Mouse (Mus musculus) macrophage (primary cell): Measurements from ENCODE around the gene Dlk2. TPM values are rescaled to one million over a fixed set of nuclear protein-coding genes. Genes with fewer than 3 reads are reported as not detected.

ENCODE experiments used
- H3K27ac ChIP-seq: fragments of 350-480 bp; formaldehyde crosslinking; 2 replicates; pipeline ENCODE4 v1.9.0; 2021
- H3K36me3 ChIP-seq: fragments of 350-480 bp; formaldehyde crosslinking; 2 replicates; pipeline ENCODE4 v1.9.0; 2021; ENCODE audit errors: inconsistent target
- H3K4me3 ChIP-seq: fragments of 350-480 bp; formaldehyde crosslinking; 2 replicates; pipeline ENCODE4 v1.9.0; 2021; ENCODE audit errors: inconsistent target
- H3K79me2 ChIP-seq: fragments of 350-480 bp; formaldehyde crosslinking; 2 replicates; pipeline ENCODE4 v1.9.0; 2021; ENCODE audit errors: inconsistent target
- WGBS: methylation state at CpG from one replicate; pipeline ENCODE4 v1.1.7; 2026; ENCODE audit warnings: inconsistent platforms; ENCODE audit not compliant: missing documents; 5-methylcytosine and 5-hydroxymethylcytosine counted together
- polyA plus RNA-seq: library from polyadenylated mRNA; stranded (reverse); fragments of 250-400 nt; gene quantifications from 3 replicates; pipeline ENCODE4 v1.2.4, GENCODE M21; 2018; ENCODE audit warnings: inconsistent platforms

Gene Dlk2
- polyA plus RNA-seq, 1 experiment from 2014 or later, result not detected

GRCm38 (mm10) chr17:46265918-46266618 lies 31.2 kb upstream of the Dlk2 start:
- WGBS, result 52% methylated on average over 14 of the region's 14 CpGs
- H3K4me3 ChIP-seq, result no peak overlapping the region
- peaks cover 59% of the 10 kb centered on the region for H3K36me3 ChIP-seq
- no peak overlapping the region for H3K27ac ChIP-seq
- no peaks in the 10 kb centered on the region for H3K79me2 ChIP-seq

- Histone ChIP-seq H3K36me3 (peaks cover 57% of the 10 kb centered on the region), H3K4me3 (no peak overlapping the region), H3K79me2 (no peaks in the 10 kb centered on the region), H3K27ac (no peak overlapping the region)
- 93% methylated on average over 6 of the region's 6 CpGs for WGBS
Measured at GRCm38 (mm10) chr17:46266986-46267385, 30.2 kb upstream of the Dlk2 start.

GRCm38 (mm10) chr17:46267511-46267910 lies 29.7 kb upstream of the Dlk2 start:
- no peaks in the 10 kb centered on the region; the same call in 1 of the 2 replicates for H3K79me2 ChIP-seq
- H3K4me3 ChIP-seq, result no peak overlapping the region
- 95% methylated on average over 7 of the region's 7 CpGs for WGBS
- no peak overlapping the region for H3K27ac ChIP-seq
- peaks cover 52% of the 10 kb centered on the region for H3K36me3 ChIP-seq

- peaks cover 5% of the 10 kb centered on the region; the same call in 1 of the 2 replicates for H3K79me2 ChIP-seq
- peaks cover 46% of the 10 kb centered on the region for H3K36me3 ChIP-seq
- H3K27ac ChIP-seq, result no peak overlapping the region
- H3K4me3 ChIP-seq, result no peak overlapping the region
- WGBS, result 92% methylated on average over 10 of the region's 10 CpGs
Measured at GRCm38 (mm10) chr17:46268026-46268720, 29.0 kb upstream of the Dlk2 start.

- Histone ChIP-seq H3K36me3 (peaks cover 35% of the 10 kb centered on the region), H3K27ac (no peak overlapping the region), H3K79me2 (peaks cover 23% of the 10 kb centered on the region; the same call in 1 of the 2 replicates), H3K4me3 (no peak overlapping the region)
- WGBS, result 95% methylated on average over 19 of the region's 19 CpGs
Measured at GRCm38 (mm10) chr17:46269771-46270534, 27.3 kb upstream of the Dlk2 start.

GRCm38 (mm10) chr17:46272058-46272457 lies 25.2 kb upstream of the Dlk2 start:
- H3K79me2 ChIP-seq, result peaks cover 44% of the 10 kb centered on the region; the same call in 1 of the 2 replicates
- peaks cover 23% of the 10 kb centered on the region for H3K36me3 ChIP-seq
- 95% methylated on average over 2 of the region's 2 CpGs for WGBS
- H3K27ac ChIP-seq, result no peak overlapping the region
- H3K4me3 ChIP-seq, result no peak overlapping the region

- no peak overlapping the region for H3K27ac ChIP-seq
- peaks cover 23% of the 10 kb centered on the region for H3K36me3 ChIP-seq
- 90% methylated on average over 5 of the region's 5 CpGs for WGBS
- H3K79me2 ChIP-seq, result peaks cover 50% of the 10 kb centered on the region; the same call in 1 of the 2 replicates
- H3K4me3 ChIP-seq, result no peak overlapping the region
Measured at GRCm38 (mm10) chr17:46272675-46273074, 24.5 kb upstream of the Dlk2 start.

GRCm38 (mm10) chr17:46273803-46274236 lies 23.4 kb upstream of the Dlk2 start:
- Histone ChIP-seq H3K4me3 (no peak overlapping the region), H3K36me3 (peaks cover 30% of the 10 kb centered on the region), H3K79me2 (peaks cover 61% of the 10 kb centered on the region; the same call in 1 of the 2 replicates), H3K27ac (no peak overlapping the region)
- WGBS, result 91% methylated on average over 1 of the region's 1 CpGs

- Histone ChIP-seq H3K79me2 (peaks cover 68% of the 10 kb centered on the region; the same call in 1 of the 2 replicates), H3K4me3 (no peak overlapping the region), H3K27ac (no peak overlapping the region), H3K36me3 (peaks cover 34% of the 10 kb centered on the region)
- 91% methylated on average over 6 of the region's 6 CpGs for WGBS
Measured at GRCm38 (mm10) chr17:46274465-46274864, 22.8 kb upstream of the Dlk2 start.

- 98% methylated on average over 6 of the region's 6 CpGs for WGBS
Measured at GRCm38 (mm10) chr17:46275034-46275433, 22.2 kb upstream of the Dlk2 start.

GRCm38 (mm10) chr17:46275506-46275905 lies 21.7 kb upstream of the Dlk2 start:
- Histone ChIP-seq H3K79me2 (peaks cover 78% of the 10 kb centered on the region), H3K27ac (no peak overlapping the region), H3K4me3 (no peak overlapping the region), H3K36me3 (peaks cover 29% of the 10 kb centered on the region)
- 98% methylated on average over 10 of the region's 10 CpGs for WGBS

More at GRCm38 (mm10) chr17:46275034-46275433, 22.2 kb upstream of the Dlk2 start:
- no peak overlapping the region for H3K4me3 ChIP-seq
- peaks cover 34% of the 10 kb centered on the region for H3K36me3 ChIP-seq
- H3K79me2 ChIP-seq, result peaks cover 74% of the 10 kb centered on the region
- no peak overlapping the region for H3K27ac ChIP-seq

- Histone ChIP-seq H3K36me3 (peaks cover 16% of the 10 kb centered on the region; the same call in 1 of the 2 replicates), H3K27ac (no peak overlapping the region), H3K4me3 (no peak overlapping the region), H3K79me2 (peaks cover 99% of the 10 kb centered on the region)
- 93% methylated on average over 4 of the region's 4 CpGs for WGBS
Measured at GRCm38 (mm10) chr17:46277586-46277985, 19.6 kb upstream of the Dlk2 start.

- peaks cover 95% of the 10 kb centered on the region for H3K79me2 ChIP-seq
- peaks cover 16% of the 10 kb centered on the region; the same call in 1 of the 2 replicates for H3K36me3 ChIP-seq
- no peak overlapping the region for H3K4me3 ChIP-seq
- no peak overlapping the region for H3K27ac ChIP-seq
- 96% methylated on average over 12 of the region's 12 CpGs for WGBS
Measured at GRCm38 (mm10) chr17:46278011-46278765, 19.0 kb upstream of the Dlk2 start.
